In genomic region chr16:57550088-57550487, GRCm38 (mm10) we compare ENCODE assay signal across 9 mouse cellular contexts. TPM values are rescaled to one million over a fixed set of nuclear protein-coding genes. Genes with fewer than 3 reads are reported as not detected.
A peak's percentile ranks its signal among the peaks of the same experiment; 100 is the strongest.
DNase-seq lines count a peak whose midpoint lies in the region; ATAC-seq lines count a peak whose summit lies in the region.
"Had no signal": no experiment of that assay in that cellular context is flagged by ENCODE, and none has a peak within 500 bp of the region (broad histone marks: within the 10 kb centered on the region; RNA-seq: fewer than 3 reads in every experiment).

No protein-coding gene starts in this region.

- no peak for ATAC-seq in kidney, embryonic 16.5 days (ENCODE audit: low FRiP score, low TSS enrichment)
- ATAC-seq in hindbrain, embryonic 16.5 days: no peak

- peaks cover 27% of the 10 kb centered on the region for H3K4me1 ChIP-seq in kidney, embryonic 16.5 days (ENCODE audit: insufficient read depth, low read length)
- peaks cover 8% of the 10 kb centered on the region for H3K4me1 ChIP-seq in brown adipose tissue, adult 24 weeks (ENCODE audit: control insufficient read depth, insufficient read depth, insufficient read length, low read length)
- H3K4me1 ChIP-seq in hindbrain, embryonic 16.5 days (ENCODE audit: control insufficient read depth, insufficient read depth, low read depth, low read length): no peaks in the 10 kb centered on the region
- H3K4me1 ChIP-seq in megakaryocyte, embryonic 14.5 days: peaks cover 45% of the 10 kb centered on the region

- H3K36me3 ChIP-seq in kidney, embryonic 16.5 days (ENCODE audit: insufficient read depth, low read length): no peaks in the 10 kb centered on the region
- H3K36me3 ChIP-seq in hindbrain, embryonic 16.5 days (ENCODE audit: control insufficient read depth, insufficient read depth, low read length): no peaks in the 10 kb centered on the region
- H3K36me3 ChIP-seq in megakaryocyte, embryonic 14.5 days (replicated peaks; ENCODE audit: low read length): peaks cover 16% of the 10 kb centered on the region

- no peaks in the 10 kb centered on the region for H3K9me3 ChIP-seq in kidney, embryonic 16.5 days (ENCODE audit: low read length)
- H3K9me3 ChIP-seq in hindbrain, embryonic 16.5 days (ENCODE audit: control insufficient read depth, low read length): no peaks in the 10 kb centered on the region
- no peaks in the 10 kb centered on the region for H3K9me3 ChIP-seq in megakaryocyte, embryonic 14.5 days

- H3K4me2 ChIP-seq in kidney, embryonic 16.5 days (replicated peaks; ENCODE audit: low read depth, low read length): peak overlapping the region; percentile 93
- H3K4me2 ChIP-seq in hindbrain, embryonic 16.5 days (ENCODE audit: low read length): peak overlapping the region; percentile 3; the same call in 1 of the 2 replicates

- no peaks in the 10 kb centered on the region for H3K27me3 ChIP-seq in kidney, embryonic 16.5 days (ENCODE audit: insufficient read depth, low read length)
- peaks cover 3% of the 10 kb centered on the region; the same call in 1 of the 2 replicates for H3K27me3 ChIP-seq in hindbrain, embryonic 16.5 days (replicated peaks; ENCODE audit: control insufficient read depth, insufficient read depth, low read length)
- H3K27me3 ChIP-seq in megakaryocyte, embryonic 14.5 days (replicated peaks): no peaks in the 10 kb centered on the region

- H3K27ac ChIP-seq in kidney, embryonic 16.5 days (ENCODE audit: low read length): no peak overlapping the region
- peak overlapping the region; percentile 46; the same call in 1 of the 2 replicates for H3K27ac ChIP-seq in brown adipose tissue, adult 24 weeks (replicated peaks; ENCODE audit: low read depth, low read length)
- no peak overlapping the region for H3K27ac ChIP-seq in hindbrain, embryonic 16.5 days (ENCODE audit: low read depth, low read length)

- no peak for DNase-seq in kidney, postnatal 4 days
- DNase-seq in urinary bladder, adult 2 months (ENCODE audit: low spot score): no peak
- DNase-seq in embryo, embryonic 11 days: no peak
- no peak for DNase-seq in c-Kit-positive CD71-positive TER-119-positive erythroid progenitor cells, embryonic 14.5 days (ENCODE audit: low spot score)
- DNase-seq: cerebellum, postnatal 14 days had no signal

- peak overlapping the region; percentile 76 for H3K4me3 ChIP-seq in kidney, embryonic 16.5 days (ENCODE audit: low read length)
- peak overlapping the region; percentile 54 for H3K4me3 ChIP-seq in brown adipose tissue, adult 24 weeks (ENCODE audit: insufficient read depth, low read depth, low read length)
- no peak overlapping the region for H3K4me3 ChIP-seq in hindbrain, embryonic 16.5 days (ENCODE audit: low read length)
- H3K4me3 ChIP-seq in megakaryocyte, embryonic 14.5 days (replicated peaks): peak overlapping the region; percentile 93

- 50% methylated on average over 3 of the region's 3 CpGs for WGBS in kidney, embryonic 16.5 days
- WGBS in hindbrain, embryonic 16.5 days: 56% methylated on average over 3 of the region's 3 CpGs

- peak overlapping the region; percentile 62; the same call in 1 of the 2 replicates for H3K9ac ChIP-seq in kidney, embryonic 16.5 days (replicated peaks; ENCODE audit: low read length)
- H3K9ac ChIP-seq in hindbrain, embryonic 16.5 days (ENCODE audit: low read depth, low read length): no peak overlapping the region

RNA-seq across cellular contexts. Expression of gene Cmss1, which starts 56.6 kb away (rescaled TPM):
- polyA plus RNA-seq in kidney, embryonic 16.5 days (2015; fragmentation: Nextera tagmentation; extraction: Ambion mirVana): 51.4 and 56.3 TPM in 2 replicates
- 10.9 and 13.6 TPM in 2 replicates for polyA plus RNA-seq in brown adipose tissue, adult 24 weeks (2012; ENCODE audit: insufficient read depth, insufficient read length, missing spikeins)
- 36.0 and 38.4 TPM in 2 replicates for polyA plus RNA-seq in hindbrain, embryonic 16.5 days (2015; fragmentation: Nextera tagmentation; extraction: Ambion mirVana)
- polyA plus RNA-seq in megakaryocyte, embryonic 14.5 days (2012; ENCODE audit: insufficient read depth, low replicate concordance): 18.3 and 36.3 TPM in 2 replicates
- 3.6 and 6.4 TPM in 2 replicates for polyA plus RNA-seq in urinary bladder, adult 2 months (2012; rRNA removed)
